Mouse (Mus musculus) CH12F3 (cell line): ENCODE measurements around the gene Uspl1.

ENCODE experiments used
- in situ Hi-C: fragments of 300-500 bp; cut with MboI; formaldehyde crosslinking; loops from 2 replicates; pipeline ENCODE4 v1.14.3; 2020; ENCODE audit warnings: low sequenced_read_pairs

Uspl1 gene

GRCm38 (mm10) chr5:149252303-149252702 lies 68.2 kb downstream of the Uspl1 start:
- in situ Hi-C loops = no loop called here

GRCm38 (mm10) chr5:149253491-149253890 lies 69.3 kb downstream of the Uspl1 start:
- in situ Hi-C loops = no loop called here

GRCm38 (mm10) chr5:149255522-149255921 lies 71.4 kb downstream of the Uspl1 start:
- in situ Hi-C loops = no loop called here

GRCm38 (mm10) chr5:149257518-149258281 lies 73.5 kb downstream of the Uspl1 start:
- in situ Hi-C loops = no loop called here

- in situ Hi-C loops = no loop called here
Measured at GRCm38 (mm10) chr5:149259093-149259492, 74.9 kb downstream of the Uspl1 start.

DNA sequence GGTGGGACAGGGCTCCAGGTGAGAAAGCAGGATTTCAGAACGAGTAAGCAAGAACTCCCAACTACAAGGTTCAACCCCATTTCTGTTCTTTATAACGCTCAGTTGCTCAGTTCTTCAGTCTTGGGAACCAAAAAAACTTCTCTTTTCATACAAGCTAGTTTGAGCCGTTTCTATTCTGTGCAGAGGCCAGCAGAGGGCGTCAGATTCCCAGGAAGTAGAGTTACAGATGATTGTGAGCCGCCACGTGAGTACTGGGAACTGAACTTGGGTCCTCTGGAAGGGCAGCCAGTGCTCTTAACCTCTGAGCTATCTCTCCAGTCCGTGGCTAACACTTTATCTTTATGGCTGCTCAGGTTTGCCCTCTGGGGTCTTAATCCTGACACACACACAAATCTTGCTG lies 77.3 kb downstream of the Uspl1 start:
- in situ Hi-C loops = no loop called here

DNA sequence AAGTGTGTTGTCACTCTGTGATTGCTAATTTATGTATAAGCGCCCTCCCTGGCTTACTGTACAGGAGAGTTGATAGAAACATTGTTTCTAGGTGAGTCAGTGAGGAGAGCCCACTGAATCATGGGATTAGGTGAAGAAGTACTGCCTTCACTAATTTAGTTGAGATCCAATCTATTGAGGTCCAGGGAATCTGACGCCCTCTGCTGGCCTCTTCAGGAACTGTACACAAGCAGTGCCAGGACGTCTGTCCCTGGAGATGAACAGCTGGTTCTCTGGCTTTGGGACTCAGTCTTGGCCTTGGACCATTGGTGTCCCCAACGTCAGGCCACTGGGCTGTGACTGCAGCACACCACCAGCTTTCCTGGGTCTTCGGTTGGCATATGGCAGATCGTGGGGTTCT lies 77.7 kb downstream of the Uspl1 start:
- in situ Hi-C loops = no loop called here

DNA sequence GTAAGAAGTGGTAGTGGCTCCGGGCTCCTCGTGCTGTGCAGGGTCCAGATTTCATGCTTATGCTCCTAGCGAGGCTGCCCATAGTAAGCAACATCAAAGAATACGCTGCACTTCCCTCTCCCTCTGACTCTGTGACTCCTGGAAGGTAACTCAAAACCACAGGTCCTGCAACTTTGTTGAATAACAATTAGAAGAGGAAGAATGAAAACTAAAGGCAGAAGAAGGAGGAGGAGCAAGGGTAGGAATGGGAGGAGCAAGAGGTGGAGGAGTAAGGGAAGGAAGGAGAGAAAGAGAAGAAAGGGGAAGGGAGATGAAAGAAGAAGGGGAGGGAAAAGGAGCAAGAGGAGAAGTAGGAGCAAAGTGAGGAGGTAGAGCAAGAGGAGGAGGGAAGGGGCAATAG lies 80.3 kb downstream of the Uspl1 start, which contains the start of gene Alox5ap:
Gene Alox5ap (plus strand): TSS at position 363 of the 400 bp plus-strand sequence.
- in situ Hi-C loops = no loop called here

GRCm38 (mm10) chr5:149264878-149265279 lies 80.7 kb downstream of the Uspl1 start:
- in situ Hi-C loops = no loop called here
